Mouse (Mus musculus) liver, embryonic 14.5 days (tissue): ENCODE results near the gene Sertad4. TPM values are rescaled to one million over a fixed set of nuclear protein-coding genes. Genes with fewer than 3 reads are reported as not detected.

Experiments
- ATAC-seq: fragments of 200-750 bp; cut with Nextera tagmentation; 2 replicates; pipeline ENCODE4 v1.8.0; 2017; ENCODE audit warnings: moderate number of reproducible peaks, mild to moderate bottlenecking, moderate library complexity; ENCODE audit not compliant: insufficient read depth
- DNase-seq, 3 experiments: peaks; one replicate each; pipeline ENCODE4 v3.0.0-alpha.2; 2012 to 2013; ENCODE audit warnings: low read depth in 3 of 3, low spot score in 3 of 3
- H3K27ac ChIP-seq: fragments of 300-500 bp; sonication (generic); 2 replicates; pipeline ENCODE4 v1.5.1; 2014; ENCODE audit warnings: moderate library complexity, mild to moderate bottlenecking, control low read depth, inconsistent platforms
- H3K27me3 ChIP-seq: fragments of 300-500 bp; sonication (generic); 2 replicates; pipeline ENCODE4 v1.6.1; 2014; ENCODE audit warnings: mild to moderate bottlenecking, low read length, moderate library complexity; ENCODE audit not compliant: control insufficient read depth, insufficient read depth
- H3K36me3 ChIP-seq: fragments of 300-500 bp; sonication (generic); replicated peaks from 2 replicates; pipeline ENCODE4 v1.6.1; 2014; ENCODE audit warnings: low read depth; ENCODE audit not compliant: control insufficient read depth, insufficient read depth
- H3K4me1 ChIP-seq, 2 experiments: fragments of 200-500 bp in 1 of 2; fragments of 300-500 bp in 1 of 2; sonication (generic) in 1 of 2; replicated peaks; 2 replicates each; pipeline ENCODE4 v1.6.1; 2012 to 2014; ENCODE audit warnings: antibody characterized with exemption in 1 of 2, inconsistent platforms in 1 of 2, low read length in 1 of 2; ENCODE audit not compliant: control insufficient read depth in 2 of 2, insufficient read depth in 2 of 2
- H3K4me2 ChIP-seq: fragments of 300-500 bp; sonication (generic); 2 replicates; pipeline ENCODE4 v1.6.1; 2014; ENCODE audit warnings: low read depth, mild to moderate bottlenecking, control low read depth, moderate library complexity
- H3K4me3 ChIP-seq, 2 experiments: fragments of 200-500 bp in 1 of 2; fragments of 300-500 bp in 1 of 2; sonication (generic) in 1 of 2; 2 replicates each; pipeline ENCODE4 v1.5.1; 2012 to 2014; ENCODE audit warnings: low read depth in 2 of 2, low read length in 2 of 2, mild to moderate bottlenecking in 2 of 2, control low read depth in 1 of 2, inconsistent platforms in 1 of 2, moderate library complexity in 1 of 2; ENCODE audit not compliant: insufficient read depth in 1 of 2
- H3K9ac ChIP-seq: fragments of 300-500 bp; sonication (generic); replicated peaks from 2 replicates; pipeline ENCODE4 v1.6.1; 2014; ENCODE audit warnings: mild to moderate bottlenecking, control low read depth, moderate library complexity
- H3K9me3 ChIP-seq: fragments of 300-500 bp; sonication (generic); 2 replicates; pipeline ENCODE4 v1.6.1; 2016; ENCODE audit warnings: low read length, mixed read lengths; ENCODE audit not compliant: control insufficient read depth
- CTCF ChIP-seq: IDR thresholded peaks from 2 replicates; pipeline ENCODE4 v1.5.1; 2016; ENCODE audit warnings: antibody characterized with exemption, low read depth, control low read depth
- EP300 ChIP-seq: IDR thresholded peaks from 2 replicates; pipeline ENCODE4 v1.6.1; 2016; ENCODE audit warnings: antibody characterized with exemption, low read depth
- WGBS: fragments of 180-500 bp; shearing (Covaris S2); extraction: QIAGEN DNeasy Blood & Tissue Kit; methylation state at CpG from one replicate; pipeline ENCODE4 v1.1.7; 2014; ENCODE audit not compliant: insufficient replicate concordance; 5-methylcytosine and 5-hydroxymethylcytosine counted together
- polyA plus RNA-seq, 2 experiments: library from polyadenylated mRNA; depleted of rRNA in 1 of 2; stranded (reverse) in 1 of 2; unstranded in 1 of 2; fragments of >200 nt; fragmentation: Nextera tagmentation in 1 of 2; extraction: Ambion mirVana in 1 of 2; gene quantifications; 2 replicates each; pipeline versions ENCODE4 v1.2.1 to v1.2.3; 2012 to 2014

Gene Sertad4
- polyA plus RNA-seq, 2 experiments = 0.19 to 0.37 TPM

DNA sequence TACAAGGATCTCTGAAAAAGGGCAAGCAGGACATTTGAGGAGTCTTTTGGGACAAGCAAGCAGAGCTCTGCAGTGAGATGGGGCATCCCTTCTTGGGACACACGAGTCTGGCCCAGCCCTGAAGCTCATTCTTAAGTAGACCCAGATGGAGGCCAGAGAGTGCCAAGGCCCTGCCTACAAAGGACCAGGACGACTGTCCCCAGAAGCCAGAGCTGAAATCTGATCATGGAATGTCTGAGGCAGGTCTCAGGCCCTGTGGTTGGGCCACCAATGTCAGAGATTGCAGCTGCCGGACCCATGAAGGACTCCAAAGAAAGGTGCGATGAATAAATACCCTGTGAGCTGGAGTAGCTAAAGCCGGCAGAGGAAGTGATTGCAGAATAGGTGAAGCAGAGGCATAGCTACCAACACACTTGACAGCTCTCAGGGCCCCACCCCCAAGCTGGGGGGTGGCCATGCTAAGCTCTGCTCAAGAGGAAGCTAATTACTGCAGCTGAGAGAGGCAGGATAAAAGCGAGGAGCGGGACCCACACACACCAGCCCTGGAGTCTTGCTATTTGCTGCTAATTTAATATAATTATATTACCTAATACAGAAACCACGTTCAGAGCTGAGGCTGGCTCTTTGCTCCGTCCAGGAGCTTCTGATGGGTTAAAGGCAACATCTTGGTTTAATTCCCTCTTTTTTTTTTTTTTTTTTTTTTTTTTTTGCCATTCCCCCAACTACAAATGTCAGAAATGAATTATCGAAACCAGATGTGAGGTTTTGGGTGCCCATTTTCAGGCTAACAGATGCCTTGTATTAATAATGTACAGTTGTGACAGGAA is 56.2 kb downstream of the Sertad4 start:
- no peaks in the 10 kb centered on the region for H3K9me3 ChIP-seq
- H3K4me1 ChIP-seq = peaks cover 0 to 7% of the 10 kb centered on the region in 2 experiments; a peak in 2 of 4 replicates
- ATAC-seq = no peak
- no peaks in the 10 kb centered on the region for H3K36me3 ChIP-seq
- no peak overlapping the region for H3K4me3 ChIP-seq
- H3K27ac ChIP-seq = no peak overlapping the region
- 37% methylated on average over 10 of the region's 10 CpGs for WGBS
- no peak overlapping the region for H3K9ac ChIP-seq
- no peak overlapping the region for H3K4me2 ChIP-seq
- TF ChIP-seq EP300 (no peak), CTCF (no peak)
- no peaks in the 10 kb centered on the region for H3K27me3 ChIP-seq
- DNase-seq = no peak

DNA sequence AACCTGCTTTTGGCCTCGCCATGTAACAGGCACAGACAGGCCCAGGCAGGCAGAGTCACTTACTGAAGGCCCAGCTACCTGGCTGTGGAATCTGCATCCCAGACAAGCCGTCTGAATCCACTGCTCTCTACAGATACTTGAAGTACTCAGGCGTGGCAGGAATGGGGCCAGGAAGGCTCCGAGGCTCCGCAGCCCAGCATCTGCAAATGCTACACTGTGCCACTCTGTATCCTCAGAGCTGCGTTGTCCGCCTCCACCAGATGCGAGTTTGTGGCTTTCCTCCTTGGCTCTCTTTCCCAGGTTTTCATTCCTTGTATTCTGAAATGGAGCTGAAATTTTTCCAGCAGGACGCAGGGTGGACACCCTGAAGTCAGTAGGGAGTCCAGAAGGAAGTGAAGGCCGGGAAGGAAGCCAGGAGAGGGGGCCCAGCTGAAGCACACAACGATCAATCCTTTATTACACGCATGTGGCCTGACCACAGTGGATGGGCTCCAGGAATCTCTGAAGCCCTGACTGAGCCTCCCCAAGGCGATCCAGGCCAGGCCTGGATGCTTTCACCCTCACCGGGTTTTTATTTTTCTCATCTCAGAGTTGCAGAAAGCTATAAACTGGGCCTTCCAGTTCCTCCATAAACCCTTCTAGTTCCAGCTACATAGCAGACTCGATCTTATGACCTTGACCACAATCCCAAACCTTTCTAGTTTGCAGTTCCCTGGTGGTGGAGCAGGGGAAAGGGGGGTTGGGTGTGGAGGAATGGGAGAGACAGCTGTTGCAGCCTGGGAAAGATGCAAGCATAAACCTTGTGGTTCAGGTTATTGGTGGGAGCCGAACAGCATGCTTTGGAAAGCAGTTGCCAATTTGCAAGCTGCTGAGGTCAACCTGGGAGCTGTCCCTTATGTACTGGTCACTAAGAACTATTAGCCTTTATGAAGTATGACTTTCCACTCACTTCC is 57.1 kb downstream of the Sertad4 start:
- no peaks in the 10 kb centered on the region for H3K27me3 ChIP-seq
- no peak overlapping the region for H3K27ac ChIP-seq
- peaks cover 0 to 7% of the 10 kb centered on the region in 2 experiments; a peak in 2 of 4 replicates for H3K4me1 ChIP-seq
- H3K9ac ChIP-seq = no peak overlapping the region
- H3K36me3 ChIP-seq = no peaks in the 10 kb centered on the region
- ATAC-seq (no peak), DNase-seq (no peak)
- TF ChIP-seq EP300 = no peak
- 70% methylated on average over 16 of the region's 16 CpGs for WGBS
- no peak overlapping the region for H3K4me3 ChIP-seq
- no peaks in the 10 kb centered on the region for H3K9me3 ChIP-seq
- H3K4me2 ChIP-seq = no peak overlapping the region

DNA sequence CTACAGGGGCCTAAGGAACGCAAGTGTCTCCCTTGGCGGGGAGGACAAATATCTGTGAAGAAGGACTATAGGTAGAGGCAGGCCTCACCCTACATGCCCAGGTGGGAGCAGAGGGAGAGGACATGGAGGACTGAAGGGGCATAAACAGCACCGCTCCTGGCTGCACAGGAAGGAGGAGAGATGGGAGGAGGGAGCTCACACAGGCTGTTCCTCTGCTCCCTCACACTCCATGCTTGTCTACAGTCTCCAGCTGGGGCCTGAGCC is 58.6 kb downstream of the Sertad4 start:
- DNase-seq (no peak), ATAC-seq (no peak)
- Histone ChIP-seq H3K27ac (no peak overlapping the region), H3K4me1 (peaks cover 0 to 7% of the 10 kb centered on the region in 2 experiments; a peak in 3 of 4 replicates), H3K4me2 (no peak overlapping the region), H3K36me3 (no peaks in the 10 kb centered on the region), H3K9me3 (no peaks in the 10 kb centered on the region), H3K4me3 (no peak overlapping the region), H3K27me3 (no peaks in the 10 kb centered on the region), H3K9ac (no peak overlapping the region)
- TF ChIP-seq CTCF (no peak), EP300 (no peak)
- WGBS = 65% methylated on average over 3 of the region's 3 CpGs

DNA sequence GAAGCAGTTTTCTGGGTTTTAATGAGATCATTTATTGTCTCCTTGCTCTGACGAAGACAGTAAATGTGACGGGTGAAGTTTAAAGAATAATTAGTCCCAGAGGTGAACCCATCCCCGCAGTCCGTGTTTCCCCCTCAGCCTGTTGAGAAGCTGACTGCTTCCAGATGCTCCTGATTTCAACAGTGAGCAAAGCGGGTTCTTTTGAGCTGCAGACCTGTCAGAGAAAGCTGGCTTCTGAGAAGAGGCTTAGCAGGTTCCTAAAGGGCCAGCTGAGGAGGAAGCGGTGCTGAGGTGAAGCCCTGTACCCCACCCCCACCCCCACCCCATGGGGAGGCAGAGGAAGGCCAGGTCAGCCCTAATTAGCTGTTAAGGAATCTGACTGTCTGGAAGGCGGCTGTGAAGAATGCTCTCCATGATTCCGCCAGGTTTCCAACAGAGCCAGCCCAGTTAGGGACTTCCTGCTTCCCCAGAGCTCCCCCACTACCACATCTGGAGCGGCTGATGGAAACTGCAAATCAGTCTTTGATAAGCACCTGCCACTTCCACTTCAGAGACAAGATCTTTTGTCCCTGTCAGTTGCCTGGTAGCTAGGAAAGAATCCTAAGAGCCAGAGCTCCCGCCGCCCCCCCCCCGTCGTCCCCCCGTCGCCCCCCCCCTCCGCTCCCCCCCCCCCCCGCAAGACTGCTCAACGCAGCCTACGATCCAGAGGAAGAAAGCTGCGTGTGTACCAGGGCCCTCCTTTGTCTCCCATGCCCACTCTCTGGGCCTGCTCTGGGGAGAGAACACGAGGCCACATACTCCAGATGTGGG is 59.1 kb downstream of the Sertad4 start:
- Histone ChIP-seq H3K9me3 (no peaks in the 10 kb centered on the region), H3K27ac (no peak overlapping the region), H3K9ac (no peak overlapping the region), H3K36me3 (no peaks in the 10 kb centered on the region), H3K27me3 (no peaks in the 10 kb centered on the region), H3K4me2 (peak overlapping the region; percentile 13; the same call in 1 of the 2 replicates), H3K4me1 (peaks cover 0 to 11% of the 10 kb centered on the region in 2 experiments; a peak in 3 of 4 replicates), H3K4me3 (no peak overlapping the region)
- ATAC-seq = no peak
- TF ChIP-seq EP300 (no peak), CTCF (no peak)
- no peak for DNase-seq
- 32% methylated on average over 12 of the region's 21 CpGs for WGBS
